Mouse (Mus musculus) lung, postnatal 0 days (tissue): ENCODE measurements around the gene Rbms2. TPM values are rescaled to one million over a fixed set of nuclear protein-coding genes. Genes with fewer than 3 reads are reported as not detected.

ENCODE experiments used
- ATAC-seq: fragments of 200-750 bp; cut with Nextera tagmentation; 2 replicates; pipeline ENCODE4 v1.8.0; 2017; ENCODE audit warnings: moderate library complexity
- DNase-seq: peaks from one replicate; pipeline ENCODE4 v3.0.0-alpha.2; 2016; ENCODE audit warnings: low spot score
- H3K27ac ChIP-seq: fragments of 300-500 bp; sonication (generic); 2 replicates; pipeline ENCODE4 v1.5.1; 2014; ENCODE audit warnings: antibody characterized with exemption, mild to moderate bottlenecking, low read length, mixed read lengths
- H3K27me3 ChIP-seq: fragments of 300-500 bp; sonication (generic); replicated peaks from 2 replicates; pipeline ENCODE4 v1.6.1; 2014; ENCODE audit warnings: low read length, mixed read lengths; ENCODE audit not compliant: insufficient read depth
- H3K36me3 ChIP-seq: fragments of 300-500 bp; sonication (generic); 2 replicates; pipeline ENCODE4 v1.6.1; 2014; ENCODE audit warnings: low read length, mixed read lengths; ENCODE audit not compliant: insufficient read depth
- H3K4me1 ChIP-seq: fragments of 300-500 bp; sonication (generic); 2 replicates; pipeline ENCODE4 v1.6.1; 2014; ENCODE audit warnings: antibody characterized with exemption, low read depth, low read length, mixed read lengths; ENCODE audit not compliant: insufficient read depth
- H3K4me2 ChIP-seq: fragments of 300-500 bp; sonication (generic); replicated peaks from 2 replicates; pipeline ENCODE4 v1.6.1; 2014; ENCODE audit warnings: low read depth, mild to moderate bottlenecking, low read length, moderate library complexity, mixed read lengths
- H3K4me3 ChIP-seq: fragments of 300-500 bp; sonication (generic); 2 replicates; pipeline ENCODE4 v1.5.1; 2014; ENCODE audit warnings: low read depth, low read length
- H3K9ac ChIP-seq: fragments of 300-500 bp; sonication (generic); replicated peaks from 2 replicates; pipeline ENCODE4 v1.6.1; 2014; ENCODE audit warnings: low read depth, mild to moderate bottlenecking
- H3K9me3 ChIP-seq: fragments of 300-500 bp; sonication (generic); 2 replicates; pipeline ENCODE4 v1.6.1; 2016; ENCODE audit warnings: low read length, mixed read lengths
- CTCF ChIP-seq: IDR thresholded peaks from 2 replicates; pipeline ENCODE4 v1.5.1; 2016; ENCODE audit warnings: antibody characterized with exemption, mild to moderate bottlenecking
- EP300 ChIP-seq: IDR thresholded peaks from 2 replicates; pipeline ENCODE4 v1.6.1; 2016; ENCODE audit warnings: antibody characterized with exemption, mild to moderate bottlenecking, control low read depth
- WGBS: fragments of 180-500 bp; shearing (Covaris S2); extraction: QIAGEN DNeasy Blood & Tissue Kit; methylation state at CpG from one replicate; pipeline ENCODE4 v1.1.7; 2014; 5-methylcytosine and 5-hydroxymethylcytosine counted together
- polyA plus RNA-seq: library from polyadenylated mRNA; unstranded; fragments of >200 nt; fragmentation: Nextera tagmentation; extraction: Ambion mirVana; gene quantifications from 2 replicates; pipeline ENCODE4 v1.2.1, GENCODE M21; 2015

The Rbms2 gene
- polyA plus RNA-seq, 1 experiment from 2014 or later = 28.3 TPM

- Histone ChIP-seq H3K4me2 (no peak overlapping the region), H3K27me3 (no peaks in the 10 kb centered on the region), H3K4me3 (no peak overlapping the region), H3K4me1 (peaks cover 18% of the 10 kb centered on the region; the same call in 1 of the 2 replicates), H3K9ac (no peak overlapping the region), H3K36me3 (no peaks in the 10 kb centered on the region), H3K27ac (peak overlapping the region; percentile 68), H3K9me3 (no peaks in the 10 kb centered on the region)
- no peak for TF ChIP-seq CTCF
- TF ChIP-seq EP300 = no peak; the same call in 1 of the 2 replicates
- ATAC-seq (no peak), DNase-seq (peak; percentile 86)
- WGBS = 67% methylated on average over 14 of the region's 14 CpGs
These were observed 29.2 kb downstream of the Rbms2 start for GRCm38 (mm10) chr10:128150941-128151340.

GRCm38 (mm10) chr10:128149592-128149991 is 30.5 kb downstream of the Rbms2 start:
- TF ChIP-seq EP300 (peak; percentile 87; the same call in 1 of the 2 replicates), CTCF (peak; percentile 73)
- ATAC-seq = peak; percentile 95
- H3K4me2 ChIP-seq = peak overlapping the region; percentile 33
- peaks cover 15% of the 10 kb centered on the region; the same call in 1 of the 2 replicates for H3K4me1 ChIP-seq
- H3K27ac ChIP-seq = peak overlapping the region; percentile 82
- no peak overlapping the region for H3K4me3 ChIP-seq
- WGBS = 3% methylated on average over 4 of the region's 5 CpGs
- peak; percentile 98 for DNase-seq
- no peaks in the 10 kb centered on the region for H3K27me3 ChIP-seq
- H3K36me3 ChIP-seq = 0 out of 2 replicates have a peak, but pooled peaks cover 3% of the 10 kb centered on the region
- no peaks in the 10 kb centered on the region for H3K9me3 ChIP-seq
- no peak overlapping the region for H3K9ac ChIP-seq

- H3K9ac ChIP-seq = no peak overlapping the region; the same call in 1 of the 2 replicates
These were observed 31.2 kb downstream of the Rbms2 start for GRCm38 (mm10) chr10:128148789-128149365.

GRCm38 (mm10) chr10:128144961-128145360 is 35.1 kb downstream of the Rbms2 start:
- ATAC-seq = peak; percentile 44
- DNase-seq = peak; percentile 90
- peak overlapping the region; percentile 71 for H3K27ac ChIP-seq

More at GRCm38 (mm10) chr10:128148789-128149365, 31.2 kb downstream of the Rbms2 start:
- 71% methylated on average over 5 of the region's 5 CpGs for WGBS
- Histone ChIP-seq H3K27me3 (no peaks in the 10 kb centered on the region), H3K4me3 (no peak overlapping the region), H3K27ac (peak overlapping the region; percentile 82), H3K9me3 (no peaks in the 10 kb centered on the region), H3K4me2 (peak overlapping the region; percentile 33; the same call in 1 of the 2 replicates), H3K36me3 (0 out of 2 replicates have a peak, but pooled peaks cover 3% of the 10 kb centered on the region), H3K4me1 (peaks cover 13% of the 10 kb centered on the region; the same call in 1 of the 2 replicates)
- no peak for TF ChIP-seq CTCF
- TF ChIP-seq EP300 = no peak
- ATAC-seq (no peak; the same call in 1 of the 2 replicates), DNase-seq (peak; percentile 74)

GRCm38 (mm10) chr10:128143659-128144058 is 36.4 kb downstream of the Rbms2 start:
- H3K27ac ChIP-seq = peak overlapping the region; percentile 79
- TF ChIP-seq EP300 = 0 out of 2 replicates have a peak, but pooled peaks have one; percentile 25
- no peak for TF ChIP-seq CTCF
- H3K36me3 ChIP-seq = 0 out of 2 replicates have a peak, but pooled peaks cover 13% of the 10 kb centered on the region
- H3K4me3 ChIP-seq = no peak overlapping the region
- no peak overlapping the region for H3K9ac ChIP-seq
- no peaks in the 10 kb centered on the region for H3K27me3 ChIP-seq
- DNase-seq (peak; percentile 76), ATAC-seq (peak; percentile 58)
- no peaks in the 10 kb centered on the region for H3K4me1 ChIP-seq
- 53% methylated on average over 4 of the region's 4 CpGs for WGBS
- no peak overlapping the region for H3K4me2 ChIP-seq
- H3K9me3 ChIP-seq = no peaks in the 10 kb centered on the region

More at GRCm38 (mm10) chr10:128144961-128145360, 35.1 kb downstream of the Rbms2 start:
- Histone ChIP-seq H3K4me3 (no peak overlapping the region), H3K4me2 (no peak overlapping the region), H3K9ac (no peak overlapping the region), H3K9me3 (no peaks in the 10 kb centered on the region), H3K27me3 (no peaks in the 10 kb centered on the region), H3K4me1 (peaks cover 7% of the 10 kb centered on the region; the same call in 1 of the 2 replicates), H3K36me3 (0 out of 2 replicates have a peak, but pooled peaks cover 10% of the 10 kb centered on the region)
- no peak for TF ChIP-seq CTCF
- TF ChIP-seq EP300 = peak; percentile 82
- 38% methylated on average over 2 of the region's 2 CpGs for WGBS

- WGBS = 65% methylated on average over 2 of the region's 2 CpGs
- Histone ChIP-seq H3K36me3 (0 out of 2 replicates have a peak, but pooled peaks cover 24% of the 10 kb centered on the region), H3K27me3 (no peaks in the 10 kb centered on the region), H3K4me3 (no peak overlapping the region), H3K4me1 (no peaks in the 10 kb centered on the region), H3K9me3 (no peaks in the 10 kb centered on the region), H3K27ac (no peak overlapping the region), H3K4me2 (no peak overlapping the region), H3K9ac (no peak overlapping the region)
- no peak for ATAC-seq
- TF ChIP-seq EP300 (no peak), CTCF (peak; percentile 33; the same call in 1 of the 2 replicates)
- peak; percentile 37 for DNase-seq
These were observed 37.9 kb downstream of the Rbms2 start for GRCm38 (mm10) chr10:128142165-128142564.
